Mouse (Mus musculus) neural tube, embryonic 15.5 days (tissue): ENCODE measurements at regions not wholly inside any gene's neighbourhood (a gene's known extent, or its start where the extent isn't known, plus 50 kb on each side); places are given as distances from the start of the nearest gene placed in this dataset.

Experiments used
- ATAC-seq: fragments of 200-750 bp; cut with Nextera tagmentation; 2 replicates; pipeline ENCODE4 v1.8.0; 2017; ENCODE audit warnings: mild to moderate bottlenecking, moderate TSS enrichment, moderate library complexity; ENCODE audit not compliant: low FRiP score
- H3K27ac ChIP-seq: fragments of 300-500 bp; sonication (generic); replicated peaks from 2 replicates; pipeline ENCODE4 v1.5.1; 2015; ENCODE audit warnings: mild to moderate bottlenecking, inconsistent platforms
- H3K27me3 ChIP-seq: fragments of 300-500 bp; sonication (generic); replicated peaks from 2 replicates; pipeline ENCODE4 v1.6.1; 2015; ENCODE audit warnings: inconsistent platforms
- H3K36me3 ChIP-seq: fragments of 300-500 bp; sonication (generic); 2 replicates; pipeline ENCODE4 v1.6.1; 2015; ENCODE audit warnings: inconsistent platforms
- H3K4me1 ChIP-seq: fragments of 300-500 bp; sonication (generic); 2 replicates; pipeline ENCODE4 v1.6.1; 2015; ENCODE audit warnings: inconsistent platforms
- H3K4me2 ChIP-seq: fragments of 300-500 bp; sonication (generic); 2 replicates; pipeline ENCODE4 v1.6.1; 2015; ENCODE audit warnings: inconsistent platforms, mild to moderate bottlenecking, moderate library complexity
- H3K4me3 ChIP-seq: fragments of 300-500 bp; sonication (generic); replicated peaks from 2 replicates; pipeline ENCODE4 v1.5.1; 2015; ENCODE audit warnings: mild to moderate bottlenecking, inconsistent platforms
- H3K9ac ChIP-seq: fragments of 300-500 bp; sonication (generic); replicated peaks from 2 replicates; pipeline ENCODE4 v1.6.1; 2015; ENCODE audit warnings: mild to moderate bottlenecking, inconsistent platforms
- H3K9me3 ChIP-seq: fragments of 300-500 bp; sonication (generic); replicated peaks from 2 replicates; pipeline ENCODE4 v1.6.1; 2016; ENCODE audit warnings: inconsistent platforms
- WGBS: fragments of 180-500 bp; shearing (Covaris S2); methylation state at CpG from one replicate; pipeline ENCODE4 v1.1.7; 2015; ENCODE audit warnings: mixed read lengths; 5-methylcytosine and 5-hydroxymethylcytosine counted together

GRCm38 (mm10) chr1:42781533-42781932 is 69.5 kb upstream of the Mrps9 start:
- WGBS, result 61% methylated on average over 8 of the region's 8 CpGs

GRCm38 (mm10) chr1:42783072-42783672 is 67.9 kb upstream of the Mrps9 start:
- H3K4me2 ChIP-seq, result no peak overlapping the region
- no peak for ATAC-seq
- peaks cover 17% of the 10 kb centered on the region for H3K4me1 ChIP-seq

More at GRCm38 (mm10) chr1:42781533-42781932, 69.5 kb upstream of the Mrps9 start:
- no peak overlapping the region for H3K4me3 ChIP-seq
- H3K27me3 ChIP-seq, result no peaks in the 10 kb centered on the region
- no peaks in the 10 kb centered on the region for H3K36me3 ChIP-seq
- H3K4me2 ChIP-seq, result no peak overlapping the region
- ATAC-seq, result no peak
- H3K9ac ChIP-seq, result no peak overlapping the region
- no peak overlapping the region for H3K27ac ChIP-seq
- H3K9me3 ChIP-seq, result no peaks in the 10 kb centered on the region
- peaks cover 17% of the 10 kb centered on the region for H3K4me1 ChIP-seq

GRCm38 (mm10) chr1:42787240-42787639 is 63.8 kb upstream of the Mrps9 start:
- no peaks in the 10 kb centered on the region for H3K9me3 ChIP-seq
- no peaks in the 10 kb centered on the region for H3K36me3 ChIP-seq
- H3K4me2 ChIP-seq, result no peak overlapping the region
- WGBS, result 82% methylated on average over 7 of the region's 7 CpGs
- ATAC-seq, result no peak
- H3K27ac ChIP-seq, result no peak overlapping the region
- peaks cover under 1% of the 10 kb centered on the region; the same call in 1 of the 2 replicates for H3K4me1 ChIP-seq
- H3K9ac ChIP-seq, result no peak overlapping the region
- no peaks in the 10 kb centered on the region for H3K27me3 ChIP-seq
- no peak overlapping the region for H3K4me3 ChIP-seq

More at GRCm38 (mm10) chr1:42783072-42783672, 67.9 kb upstream of the Mrps9 start:
- H3K9ac ChIP-seq, result no peak overlapping the region
- no peaks in the 10 kb centered on the region for H3K36me3 ChIP-seq
- 56% methylated on average over 7 of the region's 7 CpGs for WGBS
- no peaks in the 10 kb centered on the region for H3K27me3 ChIP-seq
- no peaks in the 10 kb centered on the region for H3K9me3 ChIP-seq
- H3K27ac ChIP-seq, result no peak overlapping the region
- H3K4me3 ChIP-seq, result no peak overlapping the region

- no peak overlapping the region for H3K4me3 ChIP-seq
- no peak for ATAC-seq
- H3K27me3 ChIP-seq, result no peaks in the 10 kb centered on the region
- no peaks in the 10 kb centered on the region for H3K36me3 ChIP-seq
- H3K4me1 ChIP-seq, result no peaks in the 10 kb centered on the region
- H3K9me3 ChIP-seq, result no peaks in the 10 kb centered on the region
- no peak overlapping the region for H3K9ac ChIP-seq
- H3K27ac ChIP-seq, result no peak overlapping the region
- no peak overlapping the region for H3K4me2 ChIP-seq
- 74% methylated on average over 6 of the region's 6 CpGs for WGBS
Observed at GRCm38 (mm10) chr1:42788413-42788812, 62.6 kb upstream of the Mrps9 start.
